21 mouse cellular contexts compared by ENCODE assay signal in genomic region chr16:35406166-35406565, GRCm38 (mm10). TPM values are rescaled to one million over a fixed set of nuclear protein-coding genes. Genes with fewer than 3 reads are reported as not detected.
A peak's percentile ranks its signal among the peaks of the same experiment; 100 is the strongest.
DNase-seq lines count a peak whose midpoint lies in the region; ATAC-seq lines count a peak whose summit lies in the region.
"Had no signal": no experiment of that assay in that cellular context is flagged by ENCODE, and none has a peak within 500 bp of the region (broad histone marks: within the 10 kb centered on the region; RNA-seq: fewer than 3 reads in every experiment).

No protein-coding gene starts in this region.

- ATAC-seq in neural tube, embryonic 13.5 days (ENCODE audit: low read depth), result no peak
- ATAC-seq: forebrain, embryonic 13.5 days; forebrain, embryonic 15.5 days; forebrain, postnatal 0 days; Patski had no signal

- peaks cover 18% of the 10 kb centered on the region for H3K4me1 ChIP-seq in neural tube, embryonic 13.5 days (replicated peaks)
- H3K4me1 ChIP-seq: embryonic facial prominence, embryonic 12.5 days; forebrain, embryonic 13.5 days; forebrain, embryonic 15.5 days had no signal

- H3K36me3 ChIP-seq in neural tube, embryonic 13.5 days, result no peaks in the 10 kb centered on the region; the same call in 1 of the 2 replicates
- H3K36me3 ChIP-seq: forebrain, embryonic 15.5 days had no signal

- H3K27ac ChIP-seq in neural tube, embryonic 13.5 days (replicated peaks), result peak overlapping the region; percentile 33; the same call in 1 of the 2 replicates
- H3K27ac ChIP-seq: embryonic facial prominence, embryonic 10.5 days; embryonic facial prominence, embryonic 12.5 days; forebrain, embryonic 13.5 days; forebrain, embryonic 15.5 days had no signal

- H3K9me3 ChIP-seq in neural tube, embryonic 13.5 days, result no peaks in the 10 kb centered on the region
- H3K9me3 ChIP-seq: embryonic facial prominence, embryonic 10.5 days; embryonic facial prominence, embryonic 12.5 days; forebrain, embryonic 13.5 days; forebrain, embryonic 15.5 days had no signal

- no peak overlapping the region for H3K4me2 ChIP-seq in neural tube, embryonic 13.5 days
- H3K4me2 ChIP-seq: embryonic facial prominence, embryonic 12.5 days; forebrain, embryonic 13.5 days; forebrain, embryonic 15.5 days had no signal

- 84% methylated on average over 4 of the region's 4 CpGs for WGBS in neural tube, embryonic 13.5 days

- no peak overlapping the region for H3K4me3 ChIP-seq in neural tube, embryonic 13.5 days
- H3K4me3 ChIP-seq: embryonic facial prominence, embryonic 10.5 days; embryonic facial prominence, embryonic 12.5 days; forebrain, embryonic 13.5 days; forebrain, embryonic 15.5 days had no signal

- DNase-seq in neural tube, embryonic 10.5 days (ENCODE audit: extremely low spot score, low spot score), result no peak
- peak; percentile 3 for DNase-seq in 416B (ENCODE audit: low read depth)
- DNase-seq in brain, adult 2 months (ENCODE audit: low read depth, low spot score), result peak; percentile 15
- DNase-seq in embryo, embryonic 11 days, result no peak
- no peak for DNase-seq in adrenal gland, adult 2 months
- DNase-seq: adrenal gland, adult 8-10 months; adrenal gland, postnatal 14 days; adrenal gland, postnatal 36 days; cerebellum, adult 11 months; cerebellum, adult 18-20 months; cerebellum, adult 8-10 months; cerebellum, adult 9-11 months; cerebellum, postnatal 14 days; cerebellum, postnatal 36 days; forebrain, postnatal 0 days had no signal

- no peak overlapping the region for H3K9ac ChIP-seq in neural tube, embryonic 13.5 days
- H3K9ac ChIP-seq: embryonic facial prominence, embryonic 12.5 days; forebrain, embryonic 13.5 days; forebrain, embryonic 15.5 days; forebrain, postnatal 0 days had no signal

- H3K27me3 ChIP-seq in neural tube, embryonic 13.5 days, result no peaks in the 10 kb centered on the region
- H3K27me3 ChIP-seq: embryonic facial prominence, embryonic 12.5 days; forebrain, embryonic 13.5 days; forebrain, embryonic 15.5 days; Patski had no signal

RNA-seq across cellular contexts. Expression of gene Sec22a, which starts 42.4 kb away (rescaled TPM):
- 38.1 and 39.2 TPM in 2 replicates for polyA plus RNA-seq in neural tube, embryonic 13.5 days (2015; fragmentation: Nextera tagmentation; extraction: Ambion mirVana)
- total RNA-seq in adrenal gland, adult 2 months (2021), result 10 to 100 TPM; 21.6 to 25.1 TPM
- polyA plus RNA-seq in adrenal gland, adult 2 months (2012; rRNA removed), result 3.8 and 6.0 TPM in 2 replicates

Comparison
In these comparisons a context has a peak if more than half of its experiments do, and no peak if none do; other contexts are left out.
1. DNase-seq: peak in 416B (single experiment) and brain, adult 2 months (single experiment); none in neural tube, embryonic 10.5 days (single experiment), embryo, embryonic 11 days (single experiment) and adrenal gland, adult 2 months (single experiment).